Mouse (Mus musculus) adrenal gland, adult (tissue): ENCODE data around the gene Stat5b.

Experiments used
- DNase-seq, 2 experiments: peaks; one replicate each; pipeline ENCODE4 v3.0.0; 2022 to 2023; ENCODE audit warnings: low spot score in 1 of 2; ENCODE audit not compliant: inconsistent age in 2 of 2

Stat5b gene

DNA sequence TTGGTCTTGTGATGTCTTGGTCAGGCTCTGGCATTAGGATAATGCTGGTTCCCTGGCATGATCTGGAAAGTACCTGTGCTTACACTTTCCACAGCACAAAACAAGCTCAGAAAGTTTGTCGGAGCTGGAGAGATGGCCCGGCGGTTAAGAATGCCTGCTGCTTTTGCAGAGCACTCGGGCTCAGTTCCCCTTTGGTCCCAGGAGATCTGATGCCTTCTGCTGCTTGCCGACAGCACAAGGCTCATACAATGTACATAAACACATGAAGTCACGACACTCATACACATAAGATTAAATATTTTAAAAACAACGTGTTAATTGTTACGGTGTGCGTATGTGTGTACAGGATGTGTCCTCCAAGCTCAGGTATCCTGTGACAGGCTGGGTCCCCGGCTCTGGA, 74.6 kb downstream of the Stat5b start:
- no peak for DNase-seq

GRCm38 (mm10) chr11:100774261-100774660, 76.3 kb downstream of the Stat5b start:
- no peak for DNase-seq

DNA sequence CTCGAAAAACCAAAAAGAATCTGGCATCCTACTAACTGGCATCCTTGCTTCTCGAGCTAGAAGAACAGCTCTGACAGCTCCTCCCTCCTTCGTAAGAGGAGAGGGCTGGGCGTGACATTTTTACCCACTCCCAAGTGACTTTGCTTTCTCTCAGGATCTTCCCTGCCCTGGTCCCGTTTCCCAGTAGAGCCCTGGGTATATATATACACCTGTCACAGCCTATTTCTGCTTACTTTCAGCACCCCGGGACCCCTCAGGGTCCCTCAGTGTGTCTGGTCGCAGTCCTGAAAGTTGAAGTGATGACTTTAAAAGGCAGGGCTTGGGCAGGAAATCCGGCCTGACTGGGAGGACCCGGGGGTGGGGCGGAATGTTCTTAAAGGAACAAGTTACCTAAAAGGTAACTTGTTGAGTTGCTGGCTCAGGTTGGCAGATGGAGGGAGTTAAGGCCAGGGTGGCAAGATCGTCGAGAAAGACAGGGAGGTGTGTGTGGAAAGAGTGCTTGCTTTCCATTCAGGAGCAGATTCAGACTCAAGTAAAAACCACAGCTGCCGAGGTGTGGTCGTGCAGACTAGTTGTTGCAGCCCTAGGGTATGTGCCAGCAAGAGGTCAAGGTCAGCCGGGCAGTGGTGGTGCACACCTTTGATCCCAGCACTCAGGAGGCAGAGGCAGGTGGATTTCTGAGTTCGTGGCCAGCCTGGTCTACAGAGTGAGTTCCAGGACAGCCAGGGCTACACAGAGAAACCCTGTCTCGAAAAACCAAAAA, 79.7 kb downstream of the Stat5b start, which contains the start of gene Ghdc:
TSS of gene Ghdc (minus strand) at position 312 of the 763 bp plus-strand sequence.
- peak; percentile 89 to 96 for DNase-seq

- DNase-seq, result no peak
Measured at GRCm38 (mm10) chr11:100769980-100770379, 80.5 kb downstream of the Stat5b start.

GRCm38 (mm10) chr11:100767871-100768270, 82.7 kb downstream of the Stat5b start:
- DNase-seq, result no peak

DNA sequence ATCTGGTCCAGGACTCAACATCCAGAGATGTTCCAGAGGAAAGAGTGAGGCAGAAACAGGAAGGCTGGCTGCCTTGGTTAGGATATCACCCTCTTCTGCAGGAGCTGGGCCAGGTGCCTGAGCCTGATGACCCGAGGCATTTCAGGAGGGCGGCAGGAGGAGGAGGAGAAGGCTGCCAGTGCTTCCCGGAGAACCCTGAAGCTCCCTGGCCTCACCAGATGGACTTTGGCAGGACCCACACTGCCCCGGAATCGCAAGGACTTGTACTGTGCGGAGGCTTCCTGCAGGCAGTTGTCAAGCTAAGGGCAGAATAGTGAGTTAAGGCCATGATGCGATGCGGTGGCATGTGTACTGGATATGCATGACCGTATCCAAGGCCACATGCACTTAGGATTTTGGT, 83.8 kb downstream of the Stat5b start:
- DNase-seq, result no peak

- DNase-seq, result no peak
Measured at GRCm38 (mm10) chr11:100762831-100763230, 87.7 kb downstream of the Stat5b start, which contains the start of gene Hcrt. Hcrt (minus strand) TSS chr11:100762931.

DNA sequence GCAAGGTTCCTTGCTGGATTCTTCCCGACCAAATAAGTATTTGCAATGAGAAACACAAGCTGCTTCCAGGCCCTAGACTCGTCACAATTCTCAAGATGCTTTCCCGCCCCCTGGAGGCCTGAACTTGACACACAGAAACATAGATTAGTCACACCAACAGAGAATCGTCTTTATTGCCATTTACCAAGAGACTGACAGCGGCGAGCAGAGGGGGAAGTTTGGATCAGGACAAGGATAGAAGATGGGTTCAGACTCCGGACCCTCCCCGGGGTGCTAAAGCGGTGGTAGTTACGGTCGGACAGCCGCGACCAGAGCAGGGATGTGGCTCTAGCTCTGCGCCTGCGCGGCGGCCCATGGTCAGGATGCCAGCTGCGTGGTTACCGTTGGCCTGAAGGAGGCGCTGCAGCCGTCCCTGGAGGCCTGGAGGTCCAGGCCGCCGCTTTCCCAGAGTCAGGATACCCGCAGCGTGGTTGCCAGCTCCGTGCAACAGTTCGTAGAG, 88.9 kb downstream of the Stat5b start:
- DNase-seq, result peak; percentile 93 to 98

- DNase-seq, result peak; percentile 62 to 79
Measured at GRCm38 (mm10) chr11:100759611-100760233, 90.8 kb downstream of the Stat5b start, which contains the start of gene Kcnh4. Kcnh4 (minus strand) TSS chr11:100759942.

- peak; percentile 45 to 82 for DNase-seq
Measured at GRCm38 (mm10) chr11:100758707-100759610, 91.6 kb downstream of the Stat5b start.

GRCm38 (mm10) chr11:100757566-100757965, 93.0 kb downstream of the Stat5b start:
- no peak for DNase-seq

DNA sequence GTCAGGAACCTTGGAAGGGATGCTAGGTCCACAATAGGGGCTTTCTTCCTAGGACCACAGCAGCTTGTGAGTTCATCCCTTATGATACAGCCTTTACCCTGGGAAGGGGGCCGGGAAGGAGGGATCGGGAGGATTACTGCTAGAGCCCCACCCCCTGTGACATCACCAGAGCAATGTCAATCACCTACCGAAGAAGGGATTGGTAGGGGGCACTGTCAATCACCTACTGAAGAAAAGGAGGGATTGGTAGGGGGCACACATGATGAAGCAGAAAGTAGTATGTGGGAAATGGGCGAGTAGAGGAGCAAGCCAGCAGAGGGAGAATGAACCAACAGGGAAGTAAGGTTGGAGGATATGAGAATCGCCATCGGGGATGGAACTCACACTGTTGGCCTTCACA, 94.0 kb downstream of the Stat5b start:
- no peak for DNase-seq

GRCm38 (mm10) chr11:100754693-100755057, 95.8 kb downstream of the Stat5b start:
- no peak for DNase-seq

- no peak for DNase-seq
Measured at GRCm38 (mm10) chr11:100754021-100754692, 96.4 kb downstream of the Stat5b start.

DNA sequence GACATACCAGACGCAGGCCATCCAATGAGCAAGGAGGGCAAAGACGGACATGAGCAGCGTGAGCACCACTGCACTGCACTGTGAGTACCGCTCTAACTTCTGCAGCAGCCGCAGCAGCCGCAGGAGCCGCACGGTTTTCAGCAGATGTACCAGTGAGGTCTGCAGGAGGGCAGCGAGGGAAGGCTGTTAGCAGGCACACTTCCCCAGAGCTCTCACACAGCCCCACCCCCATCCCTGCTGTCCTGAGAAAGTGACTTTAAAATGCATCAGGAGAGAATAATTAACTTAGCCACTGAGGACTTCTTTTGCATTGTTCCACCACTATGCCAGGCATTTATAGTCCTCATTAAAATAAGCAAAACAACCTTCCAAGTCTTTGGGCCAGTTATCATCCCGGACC, 98.2 kb downstream of the Stat5b start:
- no peak for DNase-seq

GRCm38 (mm10) chr11:100750127-100750526, 100.4 kb downstream of the Stat5b start:
- DNase-seq, result no peak

GRCm38 (mm10) chr11:100749469-100749868, 101.1 kb downstream of the Stat5b start:
- DNase-seq, result peak in 1 of 2 experiments; percentile 55

GRCm38 (mm10) chr11:100748620-100749019, 101.9 kb downstream of the Stat5b start:
- DNase-seq, result no peak

GRCm38 (mm10) chr11:100747114-100747513, 103.4 kb downstream of the Stat5b start:
- no peak for DNase-seq

DNA sequence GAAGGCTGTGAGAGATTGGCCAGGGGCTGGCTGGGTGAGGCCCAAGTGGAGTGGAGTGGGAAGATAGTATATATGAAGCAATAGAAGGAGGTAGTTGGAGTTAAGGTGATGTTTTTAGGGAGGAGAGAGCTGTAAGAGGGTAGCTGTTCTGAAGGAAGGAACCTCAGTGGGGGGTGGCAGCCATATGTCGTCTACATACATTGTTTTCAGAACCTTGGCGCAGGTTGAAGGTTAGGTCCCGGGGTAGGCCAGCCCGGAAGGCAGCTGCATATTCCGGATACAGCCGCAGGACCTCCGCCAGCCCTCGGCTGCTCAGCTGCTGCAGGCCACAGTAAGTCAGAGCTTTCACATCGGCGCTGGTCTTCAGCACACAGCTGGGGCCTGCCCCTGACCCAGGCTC, 104.0 kb downstream of the Stat5b start:
- no peak for DNase-seq

- peak; percentile 54 to 79 for DNase-seq
Measured at GRCm38 (mm10) chr11:100745085-100745484, 105.4 kb downstream of the Stat5b start.
